Mouse (Mus musculus) heart, adult 18-20 months (tissue): ENCODE measurements at regions not wholly inside any gene's neighbourhood (a gene's known extent, or its start where the extent isn't known, plus 50 kb on each side); places are given as distances from the start of the nearest gene placed in this dataset.

Source experiments
- DNase-seq, 2 experiments: peaks; one replicate each; pipeline ENCODE4 v3.0.0; 2021 to 2022; ENCODE audit warnings: mixed read lengths in 1 of 2

DNA sequence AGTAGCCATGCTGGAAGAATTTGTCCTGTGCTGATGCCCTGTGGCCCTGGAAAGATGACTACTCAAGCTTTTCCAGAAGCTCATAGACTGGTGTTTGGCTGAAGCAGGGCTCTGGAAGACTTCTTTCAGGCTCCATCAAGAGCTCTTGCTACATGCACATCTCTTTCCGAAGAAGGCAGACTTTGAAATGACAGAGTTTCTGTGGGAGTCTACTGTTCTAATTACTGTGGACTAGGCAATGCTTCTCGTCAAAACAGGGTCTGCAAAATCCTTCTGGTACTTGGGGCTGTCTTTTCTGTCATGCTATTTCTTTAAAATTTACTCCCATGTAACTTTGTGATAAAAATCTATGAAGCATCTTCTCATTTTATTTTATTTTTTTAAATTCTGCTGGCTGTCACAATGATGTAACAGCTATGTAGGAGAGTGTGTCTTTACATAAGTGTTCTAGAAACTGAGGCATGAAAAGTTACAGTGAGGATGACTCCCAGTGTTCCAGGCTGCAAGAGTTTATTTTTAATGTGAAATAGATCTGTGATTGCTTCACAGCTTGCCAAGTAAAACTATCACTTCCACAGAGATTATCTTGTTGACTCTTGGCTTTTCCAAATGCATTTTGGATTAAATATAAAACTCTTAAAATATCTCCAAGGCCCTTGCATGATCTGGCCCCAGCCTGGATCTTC is 244.9 kb upstream of the Nmur2 start:
- no peak for DNase-seq

DNA sequence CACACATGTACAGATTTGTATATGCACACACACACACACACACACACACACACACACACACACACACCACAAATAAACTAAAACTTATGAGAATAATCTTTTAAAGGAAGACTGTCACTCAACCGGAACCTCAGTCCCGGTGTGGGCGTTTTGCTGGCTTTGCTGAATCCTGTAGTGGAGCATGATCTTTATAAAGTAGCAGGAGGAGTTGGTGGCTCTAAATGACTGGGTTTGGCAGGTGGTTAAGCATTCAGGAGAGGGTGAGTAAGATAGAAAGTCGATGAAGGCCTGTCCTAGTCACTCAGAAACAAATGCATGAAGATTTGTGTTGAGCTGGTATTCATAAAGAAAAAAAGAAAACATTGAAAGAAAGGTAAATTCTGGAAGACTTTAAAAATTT is 240.4 kb upstream of the Nmur2 start:
- no peak for DNase-seq

GRCm38 (mm10) chr11:56280216-56280615 is 239.4 kb upstream of the Nmur2 start:
- DNase-seq, result no peak

DNA sequence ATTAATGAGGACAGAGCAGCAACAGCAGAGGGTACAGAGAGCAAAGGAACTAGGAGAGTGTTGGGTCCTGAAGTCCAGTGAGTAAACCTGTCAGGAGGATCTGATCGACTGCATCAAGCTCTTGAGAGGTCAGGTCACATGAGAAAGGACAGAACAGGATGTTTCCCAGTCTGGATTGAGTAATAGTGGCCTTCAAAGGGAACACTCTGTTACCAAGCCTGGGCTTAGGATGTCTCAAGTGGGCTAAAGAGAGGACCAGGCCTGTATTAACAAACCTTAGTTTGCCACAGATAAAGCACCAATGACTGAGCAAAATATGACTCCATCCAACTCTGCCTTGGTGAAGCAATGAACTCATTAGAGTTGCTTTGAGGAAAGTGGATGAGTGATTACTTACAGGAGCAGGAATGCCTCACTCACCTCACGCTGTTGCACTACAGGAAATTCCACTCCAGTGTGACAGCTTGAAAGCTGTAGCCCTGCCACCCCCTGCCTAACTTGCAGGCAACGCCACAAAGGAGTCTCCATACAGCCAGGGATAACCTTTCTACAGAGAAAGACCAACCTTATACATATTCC is 229.2 kb upstream of the Nmur2 start:
- peak in 1 of 2 experiments; percentile 12 for DNase-seq

- no peak for DNase-seq
These were observed 221.9 kb upstream of the Nmur2 start for GRCm38 (mm10) chr11:56262726-56263125.

DNA sequence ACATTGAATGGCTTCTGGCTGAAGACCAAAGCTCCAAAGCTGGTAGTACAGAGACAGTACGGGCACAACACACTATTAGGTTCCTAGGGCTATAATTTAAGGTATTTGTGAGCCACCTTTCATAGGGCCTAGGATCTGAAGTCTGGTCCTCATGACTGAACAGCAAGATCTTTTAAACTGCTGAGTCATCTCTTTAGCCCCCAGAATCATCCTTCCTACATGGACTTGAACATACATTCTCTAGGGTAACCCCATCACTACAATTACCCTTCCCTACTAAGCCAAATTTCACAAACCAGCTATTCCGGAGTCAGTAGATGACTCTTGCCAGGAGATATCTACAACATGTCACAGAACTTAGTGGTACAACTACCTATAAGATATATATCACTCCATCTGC is 215.5 kb upstream of the Nmur2 start:
- DNase-seq, result no peak

- peak in 1 of 2 experiments; percentile 1 for DNase-seq
These were observed 213.6 kb upstream of the Nmur2 start for GRCm38 (mm10) chr11:56254437-56254836.

DNA sequence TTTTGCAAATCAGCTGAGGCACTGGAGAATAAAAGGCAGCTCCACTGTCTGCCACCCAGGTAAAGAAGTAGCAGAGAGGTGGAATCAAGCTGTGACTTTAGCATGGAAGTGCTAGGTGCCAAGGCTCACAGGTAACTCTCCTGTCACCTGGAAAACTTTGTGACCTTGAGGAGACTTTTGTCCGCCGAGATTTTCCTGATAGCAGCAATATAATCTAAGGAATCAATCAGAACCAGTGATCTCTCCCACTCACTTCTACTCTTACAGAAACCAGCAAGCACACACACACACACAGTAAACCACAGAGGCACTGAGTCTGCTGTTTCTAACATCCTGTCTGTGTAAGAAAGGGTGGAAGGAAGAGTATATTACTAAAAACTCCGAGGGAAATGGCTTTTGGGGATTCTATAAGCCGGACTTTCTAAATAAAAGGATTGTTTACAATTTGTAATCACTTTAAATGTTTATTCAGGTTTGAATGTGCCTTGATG is 206.6 kb upstream of the Nmur2 start:
- DNase-seq, result no peak

- no peak for DNase-seq
These were observed 205.9 kb upstream of the Nmur2 start for GRCm38 (mm10) chr11:56246549-56247332.

- no peak for DNase-seq
These were observed 204.1 kb upstream of the Nmur2 start for GRCm38 (mm10) chr11:56244951-56245350.

DNA sequence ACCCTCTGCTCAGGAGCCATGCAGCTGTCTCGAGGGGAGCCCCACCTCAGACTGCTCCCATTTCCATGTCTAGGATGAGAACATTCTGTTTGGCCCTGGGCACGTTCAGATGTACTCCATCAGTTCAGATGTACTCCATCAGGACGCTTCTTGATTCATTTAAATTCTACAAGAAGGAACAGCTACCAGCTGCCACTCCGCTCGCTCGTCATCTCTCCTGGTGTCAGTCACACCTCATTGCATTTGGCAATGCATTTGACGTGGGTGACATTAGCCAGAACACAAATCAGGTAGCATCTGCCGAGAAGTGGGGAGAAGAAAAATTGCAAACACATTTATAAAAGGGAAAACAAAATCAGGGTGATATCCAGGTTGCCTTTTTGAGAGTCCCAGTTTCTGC is 202.6 kb upstream of the Nmur2 start:
- no peak for DNase-seq

GRCm38 (mm10) chr11:56238745-56239144 is 197.9 kb upstream of the Nmur2 start:
- peak in 1 of 2 experiments; percentile 2 for DNase-seq

DNA sequence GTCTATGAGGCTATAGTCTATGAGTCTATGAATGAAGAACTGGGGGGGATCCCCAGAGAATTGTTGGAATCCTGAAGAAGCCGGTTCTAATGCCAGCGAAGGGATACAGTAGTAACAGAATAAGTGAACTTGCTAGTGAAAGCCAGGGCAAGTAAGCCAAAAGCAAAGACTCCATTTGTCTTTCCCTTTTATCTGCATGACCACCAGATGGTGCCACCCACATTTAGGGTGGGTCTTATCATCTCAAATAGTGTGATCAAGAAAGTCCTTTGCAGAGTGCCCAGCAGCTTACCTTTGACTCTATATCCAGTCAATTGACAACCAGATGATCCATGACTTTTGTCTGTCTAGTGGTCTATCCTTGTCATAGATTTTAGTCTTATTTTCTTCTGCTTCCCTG is 184.2 kb upstream of the Nmur2 start:
- DNase-seq, result peak in 1 of 2 experiments; percentile 9

- peak in 1 of 2 experiments; percentile 1 for DNase-seq
These were observed 174.9 kb upstream of the Nmur2 start for GRCm38 (mm10) chr11:56215706-56216105.

GRCm38 (mm10) chr11:56201844-56202243 is 161.0 kb upstream of the Nmur2 start:
- no peak for DNase-seq

DNA sequence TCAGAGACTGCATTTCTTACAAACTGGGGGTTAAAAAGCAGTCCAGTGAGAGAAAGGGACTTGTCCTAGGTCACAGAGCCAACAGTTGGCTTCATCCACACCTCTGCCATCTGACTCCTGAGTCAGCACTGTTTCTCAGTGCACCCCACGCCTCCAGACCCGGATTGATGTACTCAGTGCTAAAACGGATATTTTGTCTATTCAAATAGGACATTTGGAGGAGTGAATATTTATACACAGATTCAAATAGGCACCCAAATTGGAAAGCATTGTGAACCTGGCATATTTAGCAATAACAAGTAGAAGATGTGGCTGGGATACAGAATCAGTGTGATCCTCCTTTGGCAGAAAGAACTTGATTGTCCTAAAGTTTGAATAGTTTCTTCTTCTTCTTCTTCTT is 154.5 kb upstream of the Nmur2 start:
- DNase-seq, result no peak

GRCm38 (mm10) chr11:56193426-56193825 is 152.6 kb upstream of the Nmur2 start:
- no peak for DNase-seq

GRCm38 (mm10) chr11:56173895-56174294 is 133.1 kb upstream of the Nmur2 start:
- DNase-seq, result no peak

GRCm38 (mm10) chr11:56173246-56173645 is 132.4 kb upstream of the Nmur2 start:
- no peak for DNase-seq

- DNase-seq, result no peak
These were observed 128.8 kb upstream of the Nmur2 start for GRCm38 (mm10) chr11:56169576-56169975.

DNA sequence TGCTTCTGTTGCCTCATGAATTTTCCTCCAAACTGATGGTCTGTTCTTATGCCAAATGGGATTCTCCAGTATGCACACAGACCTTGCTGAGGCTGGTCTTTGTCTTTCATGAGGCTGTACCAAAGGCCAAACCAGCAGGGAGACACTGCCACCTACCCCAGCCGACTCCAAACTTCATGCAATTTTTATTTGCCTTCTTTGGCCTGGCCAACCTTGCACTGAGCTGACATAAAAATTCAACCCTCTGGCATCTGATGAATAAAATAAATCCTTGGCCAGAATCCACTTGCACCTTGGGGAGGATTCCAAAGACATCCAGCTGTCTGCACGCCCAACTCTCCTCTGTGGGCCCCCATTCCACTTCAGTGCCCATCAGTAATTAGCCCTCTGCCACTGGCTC is 126.0 kb upstream of the Nmur2 start:
- DNase-seq, result no peak

DNA sequence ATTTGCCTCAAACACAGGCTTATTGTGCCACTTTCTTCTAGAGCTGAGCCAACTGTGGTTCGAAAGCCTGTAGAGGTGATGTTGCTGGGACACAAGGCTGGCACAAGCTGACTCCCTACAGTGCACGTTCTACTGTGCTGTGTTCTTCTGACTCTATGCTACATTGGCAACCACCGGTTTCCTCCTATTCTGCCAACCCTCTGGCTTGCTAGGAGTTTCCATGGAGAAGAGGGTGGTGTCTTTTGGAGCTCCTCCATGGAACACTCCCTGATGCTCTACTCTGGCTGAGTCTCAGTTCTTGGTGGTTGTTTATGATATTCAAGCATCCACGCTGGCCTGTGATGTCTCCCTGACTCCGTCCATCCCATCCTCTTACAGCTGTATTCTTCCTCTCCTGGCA is 124.9 kb upstream of the Nmur2 start:
- DNase-seq, result peak in 1 of 2 experiments; percentile 7

- DNase-seq, result no peak
These were observed 119.5 kb upstream of the Nmur2 start for GRCm38 (mm10) chr11:56160286-56160685.
